Mouse (Mus musculus) hindbrain, embryonic 16.5 days (tissue): ENCODE measurements around the gene Lgr5. TPM values are rescaled to one million over a fixed set of nuclear protein-coding genes. Genes with fewer than 3 reads are reported as not detected.

Experiments
- ATAC-seq: fragments of 200-750 bp; cut with Nextera tagmentation; 2 replicates; pipeline ENCODE4 v1.8.0; 2017; ENCODE audit warnings: moderate TSS enrichment, moderate library complexity
- H3K27ac ChIP-seq: fragments of 300-500 bp; sonication (generic); 2 replicates; pipeline ENCODE4 v1.5.1; 2014; ENCODE audit warnings: low read depth, mild to moderate bottlenecking, control low read depth, low read length, moderate library complexity
- H3K27me3 ChIP-seq: fragments of 300-500 bp; sonication (generic); replicated peaks from 2 replicates; pipeline ENCODE4 v1.6.1; 2014; ENCODE audit warnings: low read length; ENCODE audit not compliant: control insufficient read depth, insufficient read depth
- H3K36me3 ChIP-seq: fragments of 300-500 bp; sonication (generic); 2 replicates; pipeline ENCODE4 v1.6.1; 2014; ENCODE audit warnings: mild to moderate bottlenecking, low read length, moderate library complexity, mixed read lengths; ENCODE audit not compliant: control insufficient read depth, insufficient read depth
- H3K4me1 ChIP-seq: fragments of 300-500 bp; sonication (generic); 2 replicates; pipeline ENCODE4 v1.6.1; 2014; ENCODE audit warnings: low read depth, low read length; ENCODE audit not compliant: control insufficient read depth, insufficient read depth
- H3K4me2 ChIP-seq: fragments of 300-500 bp; sonication (generic); 2 replicates; pipeline ENCODE4 v1.6.1; 2014; ENCODE audit warnings: mild to moderate bottlenecking, low read length, control low read depth, moderate library complexity
- H3K4me3 ChIP-seq: fragments of 300-500 bp; sonication (generic); 2 replicates; pipeline ENCODE4 v1.5.1; 2014; ENCODE audit warnings: mild to moderate bottlenecking, low read length, control low read depth, moderate library complexity
- H3K9ac ChIP-seq: fragments of 300-500 bp; sonication (generic); 2 replicates; pipeline ENCODE4 v1.6.1; 2014; ENCODE audit warnings: low read depth, mild to moderate bottlenecking, control low read depth, low read length, moderate library complexity
- H3K9me3 ChIP-seq: fragments of 300-500 bp; sonication (generic); 2 replicates; pipeline ENCODE4 v1.6.1; 2014; ENCODE audit warnings: mild to moderate bottlenecking, low read length, moderate library complexity; ENCODE audit not compliant: control insufficient read depth
- WGBS: fragments of 180-500 bp; shearing (Covaris S2); extraction: QIAGEN DNeasy Blood & Tissue Kit; methylation state at CpG from one replicate; pipeline ENCODE4 v1.1.7; 2014; 5-methylcytosine and 5-hydroxymethylcytosine counted together
- polyA plus RNA-seq: library from polyadenylated mRNA; unstranded; fragments of >200 nt; fragmentation: Nextera tagmentation; extraction: Ambion mirVana; gene quantifications from 2 replicates; pipeline ENCODE4 v1.2.1, GENCODE M21; 2015

Gene Lgr5
- polyA plus RNA-seq, 1 experiment from 2014 or later, result 2.8 TPM

GRCm38 (mm10) chr10:115528892-115529291 lies 58.7 kb downstream of the Lgr5 start:
- H3K9me3 ChIP-seq, result no peaks in the 10 kb centered on the region
- no peak overlapping the region for H3K9ac ChIP-seq
- H3K4me1 ChIP-seq, result no peaks in the 10 kb centered on the region
- H3K4me2 ChIP-seq, result no peak overlapping the region
- H3K4me3 ChIP-seq, result no peak overlapping the region
- H3K27me3 ChIP-seq, result no peaks in the 10 kb centered on the region
- ATAC-seq, result no peak
- no peak overlapping the region for H3K27ac ChIP-seq
- no peaks in the 10 kb centered on the region for H3K36me3 ChIP-seq
- WGBS, result 61% methylated on average over 4 of the region's 4 CpGs

- 6% methylated on average over 4 of the region's 4 CpGs for WGBS
- no peak overlapping the region for H3K27ac ChIP-seq
Measured at GRCm38 (mm10) chr10:115521081-115521451, 66.5 kb downstream of the Lgr5 start.

GRCm38 (mm10) chr10:115520200-115521080 lies 67.1 kb downstream of the Lgr5 start:
- H3K36me3 ChIP-seq, result no peaks in the 10 kb centered on the region
- WGBS, result 37% methylated on average over 17 of the region's 17 CpGs
- H3K9ac ChIP-seq, result no peak overlapping the region
- no peak overlapping the region for H3K27ac ChIP-seq
- no peak for ATAC-seq
- no peaks in the 10 kb centered on the region for H3K27me3 ChIP-seq
- H3K4me3 ChIP-seq, result no peak overlapping the region
- peak overlapping the region; percentile 16; the same call in 1 of the 2 replicates for H3K4me2 ChIP-seq
- H3K9me3 ChIP-seq, result no peaks in the 10 kb centered on the region
- H3K4me1 ChIP-seq, result 0 out of 2 replicates have a peak, but pooled peaks cover 6% of the 10 kb centered on the region

More at GRCm38 (mm10) chr10:115521081-115521451, 66.5 kb downstream of the Lgr5 start:
- Histone ChIP-seq H3K27me3 (no peaks in the 10 kb centered on the region), H3K4me1 (0 out of 2 replicates have a peak, but pooled peaks cover 6% of the 10 kb centered on the region), H3K9ac (no peak overlapping the region), H3K36me3 (no peaks in the 10 kb centered on the region), H3K9me3 (no peaks in the 10 kb centered on the region), H3K4me2 (no peak overlapping the region), H3K4me3 (no peak overlapping the region)
- no peak for ATAC-seq

DNA sequence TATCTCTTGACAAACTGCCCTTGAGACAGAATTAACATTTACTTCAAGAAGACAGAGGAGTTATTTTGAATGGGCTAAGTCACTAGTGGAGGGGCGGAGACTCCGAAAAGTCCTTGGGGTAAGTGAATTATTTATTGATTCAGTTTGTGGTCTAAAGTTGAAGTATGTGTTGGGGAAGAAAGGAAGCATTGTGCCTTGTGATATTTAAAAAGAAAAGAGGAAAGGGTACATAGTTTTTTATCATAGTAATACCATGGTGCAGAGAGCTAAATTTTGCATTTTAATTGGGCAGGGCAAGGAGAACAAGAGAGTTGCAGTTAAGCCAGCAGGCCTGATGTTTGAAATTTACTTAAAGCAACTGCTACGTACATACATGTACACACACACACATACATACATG lies 68.7 kb downstream of the Lgr5 start:
- Histone ChIP-seq H3K36me3 (no peaks in the 10 kb centered on the region), H3K4me2 (no peak overlapping the region), H3K27ac (no peak overlapping the region), H3K4me1 (0 out of 2 replicates have a peak, but pooled peaks cover 6% of the 10 kb centered on the region), H3K9me3 (no peaks in the 10 kb centered on the region), H3K27me3 (no peaks in the 10 kb centered on the region), H3K4me3 (no peak overlapping the region), H3K9ac (no peak overlapping the region)
- ATAC-seq, result no peak
- 94% methylated on average over 3 of the region's 3 CpGs for WGBS

GRCm38 (mm10) chr10:115515503-115515902 lies 72.1 kb downstream of the Lgr5 start:
- Histone ChIP-seq H3K27me3 (no peaks in the 10 kb centered on the region), H3K4me2 (no peak overlapping the region), H3K4me3 (no peak overlapping the region), H3K4me1 (0 out of 2 replicates have a peak, but pooled peaks cover 3% of the 10 kb centered on the region), H3K9me3 (no peaks in the 10 kb centered on the region), H3K27ac (no peak overlapping the region), H3K36me3 (no peaks in the 10 kb centered on the region), H3K9ac (no peak overlapping the region)
- ATAC-seq, result no peak
- WGBS, result 80% methylated on average over 7 of the region's 7 CpGs

GRCm38 (mm10) chr10:115510959-115511358 lies 76.6 kb downstream of the Lgr5 start:
- no peaks in the 10 kb centered on the region for H3K27me3 ChIP-seq
- no peaks in the 10 kb centered on the region for H3K36me3 ChIP-seq
- H3K4me2 ChIP-seq, result no peak overlapping the region
- H3K27ac ChIP-seq, result no peak overlapping the region
- no peaks in the 10 kb centered on the region for H3K4me1 ChIP-seq
- H3K9ac ChIP-seq, result no peak overlapping the region
- WGBS, result 91% methylated on average over 5 of the region's 5 CpGs
- no peaks in the 10 kb centered on the region for H3K9me3 ChIP-seq
- no peak for ATAC-seq
- H3K4me3 ChIP-seq, result no peak overlapping the region

DNA sequence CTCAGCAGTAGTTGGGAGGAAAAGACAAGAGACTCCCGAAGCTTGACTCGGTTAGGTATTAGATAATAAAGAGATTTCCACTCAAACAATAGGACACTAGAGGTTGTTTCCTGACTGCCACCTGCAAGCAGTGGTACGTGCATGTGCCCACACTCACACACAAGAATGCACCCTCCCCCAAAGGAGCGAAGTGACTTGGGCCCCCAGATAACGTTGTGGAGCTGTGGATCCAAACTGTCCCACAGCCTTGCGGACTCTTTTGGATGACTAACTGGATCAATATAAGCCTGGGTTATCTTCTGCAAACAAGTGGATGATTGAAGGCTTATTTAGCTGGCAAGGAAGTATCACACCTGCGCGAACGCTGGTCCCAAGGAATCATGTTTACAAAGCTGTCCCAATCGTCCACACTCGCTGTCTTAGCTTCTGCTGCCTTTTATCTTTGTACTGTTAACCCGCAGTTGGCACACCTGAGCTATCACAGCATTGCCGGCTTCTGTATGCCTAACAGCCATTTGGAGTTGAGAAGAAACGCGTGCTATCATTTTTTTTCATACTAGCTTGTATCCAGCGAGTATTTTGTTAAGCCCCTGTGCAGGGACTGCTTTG lies 81.8 kb downstream of the Lgr5 start:
- Histone ChIP-seq H3K9me3 (no peaks in the 10 kb centered on the region), H3K4me1 (no peaks in the 10 kb centered on the region), H3K9ac (no peak overlapping the region), H3K4me3 (no peak overlapping the region), H3K27ac (no peak overlapping the region), H3K27me3 (no peaks in the 10 kb centered on the region), H3K36me3 (no peaks in the 10 kb centered on the region), H3K4me2 (no peak overlapping the region)
- no peak for ATAC-seq
- 92% methylated on average over 16 of the region's 16 CpGs for WGBS

GRCm38 (mm10) chr10:115505155-115505554 lies 82.4 kb downstream of the Lgr5 start:
- Histone ChIP-seq H3K9ac (no peak overlapping the region), H3K4me3 (no peak overlapping the region), H3K4me1 (no peaks in the 10 kb centered on the region), H3K4me2 (no peak overlapping the region), H3K9me3 (no peaks in the 10 kb centered on the region), H3K27me3 (no peaks in the 10 kb centered on the region), H3K27ac (no peak overlapping the region), H3K36me3 (no peaks in the 10 kb centered on the region)
- ATAC-seq, result no peak
- 93% methylated on average over 10 of the region's 10 CpGs for WGBS

- Histone ChIP-seq H3K27me3 (no peaks in the 10 kb centered on the region), H3K36me3 (no peaks in the 10 kb centered on the region), H3K4me3 (peak overlapping the region; percentile 11), H3K4me1 (peaks cover 5% of the 10 kb centered on the region), H3K9me3 (no peaks in the 10 kb centered on the region), H3K9ac (peak overlapping the region; percentile 25; the same call in 1 of the 2 replicates), H3K4me2 (peak overlapping the region; percentile 45), H3K27ac (no peak overlapping the region)
- 0 out of 2 replicates have a peak, but pooled peaks have one; percentile 9 for ATAC-seq
- 12% methylated on average over 7 of the region's 7 CpGs for WGBS
Measured at GRCm38 (mm10) chr10:115493778-115494141, 93.8 kb downstream of the Lgr5 start.
